Mouse (Mus musculus): Measurements from ENCODE around the gene Slc16a4. TPM values are rescaled to one million over a fixed set of nuclear protein-coding genes. Genes with fewer than 3 reads are reported as not detected.

Gene Slc16a4
- polyA plus RNA-seq, 1 experiment from 2014 or later: 2.6 TPM

- H3K4me2 ChIP-seq: no peak overlapping the region
- no peaks in the 10 kb centered on the region for H3K27me3 ChIP-seq
- H3K27ac ChIP-seq: no peak overlapping the region
- H3K36me3 ChIP-seq: peaks cover 27% of the 10 kb centered on the region
- ATAC-seq (ENCODE audit: borderline replicate concordance, extremely low read depth, low FRiP score, low TSS enrichment): no peak
- H3K9ac ChIP-seq: no peak overlapping the region
- WGBS: 90% methylated on average over 2 of the region's 2 CpGs
- H3K4me3 ChIP-seq: no peak overlapping the region
- peaks cover 29% of the 10 kb centered on the region for H3K4me1 ChIP-seq
- no peaks in the 10 kb centered on the region for H3K9me3 ChIP-seq
Measured at GRCm38 (mm10) chr3:107321141-107321540, 30.1 kb downstream of the Slc16a4 start.

GRCm38 (mm10) chr3:107321776-107322175 lies 30.7 kb downstream of the Slc16a4 start:
- H3K4me3 ChIP-seq: no peak overlapping the region
- no peak overlapping the region for H3K9ac ChIP-seq
- no peak overlapping the region for H3K4me2 ChIP-seq
- peaks cover 29% of the 10 kb centered on the region for H3K36me3 ChIP-seq
- no peak for ATAC-seq (ENCODE audit: borderline replicate concordance, extremely low read depth, low FRiP score, low TSS enrichment)
- H3K27me3 ChIP-seq: no peaks in the 10 kb centered on the region
- no peak overlapping the region for H3K27ac ChIP-seq
- peaks cover 29% of the 10 kb centered on the region for H3K4me1 ChIP-seq
- H3K9me3 ChIP-seq: no peaks in the 10 kb centered on the region

GRCm38 (mm10) chr3:107326442-107326841 lies 35.4 kb downstream of the Slc16a4 start:
- Histone ChIP-seq H3K27me3 (no peaks in the 10 kb centered on the region), H3K4me3 (no peak overlapping the region), H3K4me1 (peaks cover 48% of the 10 kb centered on the region), H3K9ac (no peak overlapping the region), H3K4me2 (no peak overlapping the region), H3K27ac (no peak overlapping the region), H3K36me3 (peaks cover 30% of the 10 kb centered on the region; the same call in 1 of the 2 replicates), H3K9me3 (no peaks in the 10 kb centered on the region)
- no peak for ATAC-seq (ENCODE audit: borderline replicate concordance, extremely low read depth, low FRiP score, low TSS enrichment)
- 97% methylated on average over 1 of the region's 1 CpGs for WGBS

- H3K36me3 ChIP-seq: peaks cover 18% of the 10 kb centered on the region; the same call in 1 of the 2 replicates
- WGBS: 44% methylated on average over 28 of the region's 28 CpGs
- no peak overlapping the region for H3K27ac ChIP-seq
- peak overlapping the region; percentile 98 for H3K4me3 ChIP-seq
- peak overlapping the region; percentile 89 for H3K4me2 ChIP-seq
- no peaks in the 10 kb centered on the region for H3K27me3 ChIP-seq
- peaks cover 32% of the 10 kb centered on the region for H3K4me1 ChIP-seq
- H3K9ac ChIP-seq: peak overlapping the region; percentile 94; the same call in 1 of the 2 replicates
- no peak for ATAC-seq (ENCODE audit: borderline replicate concordance, extremely low read depth, low FRiP score, low TSS enrichment)
- no peaks in the 10 kb centered on the region for H3K9me3 ChIP-seq
Measured at GRCm38 (mm10) chr3:107330503-107331424, 39.7 kb downstream of the Slc16a4 start.

DNA sequence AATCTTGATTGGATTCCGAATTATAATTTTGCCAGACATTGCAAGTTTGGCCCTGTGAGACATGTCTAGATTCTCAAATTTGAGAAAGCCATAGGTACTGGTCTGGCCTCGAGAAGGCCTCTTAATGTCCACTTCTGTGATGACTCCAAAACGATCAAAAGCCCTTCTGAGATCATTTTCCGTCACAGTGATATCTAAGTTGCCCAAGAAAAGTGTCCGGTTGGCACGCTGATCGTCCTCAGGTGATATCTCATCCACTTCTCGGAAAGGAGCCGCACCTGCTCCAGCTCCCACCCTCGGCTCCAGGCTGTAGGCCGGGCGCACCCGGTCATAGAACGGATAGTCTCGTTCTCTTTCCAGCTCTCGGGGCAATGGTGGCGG lies 40.7 kb downstream of the Slc16a4 start:
- H3K4me2 ChIP-seq: peak overlapping the region; percentile 89
- 13% methylated on average over 17 of the region's 17 CpGs for WGBS
- peak overlapping the region; percentile 94; the same call in 1 of the 2 replicates for H3K27ac ChIP-seq
- H3K36me3 ChIP-seq: peaks cover 12% of the 10 kb centered on the region; the same call in 1 of the 2 replicates
- no peaks in the 10 kb centered on the region for H3K9me3 ChIP-seq
- peak overlapping the region; percentile 98 for H3K4me3 ChIP-seq
- H3K9ac ChIP-seq: peak overlapping the region; percentile 94
- H3K27me3 ChIP-seq: no peaks in the 10 kb centered on the region
- no peak for ATAC-seq (ENCODE audit: borderline replicate concordance, extremely low read depth, low FRiP score, low TSS enrichment)
- peaks cover 29% of the 10 kb centered on the region for H3K4me1 ChIP-seq

DNA sequence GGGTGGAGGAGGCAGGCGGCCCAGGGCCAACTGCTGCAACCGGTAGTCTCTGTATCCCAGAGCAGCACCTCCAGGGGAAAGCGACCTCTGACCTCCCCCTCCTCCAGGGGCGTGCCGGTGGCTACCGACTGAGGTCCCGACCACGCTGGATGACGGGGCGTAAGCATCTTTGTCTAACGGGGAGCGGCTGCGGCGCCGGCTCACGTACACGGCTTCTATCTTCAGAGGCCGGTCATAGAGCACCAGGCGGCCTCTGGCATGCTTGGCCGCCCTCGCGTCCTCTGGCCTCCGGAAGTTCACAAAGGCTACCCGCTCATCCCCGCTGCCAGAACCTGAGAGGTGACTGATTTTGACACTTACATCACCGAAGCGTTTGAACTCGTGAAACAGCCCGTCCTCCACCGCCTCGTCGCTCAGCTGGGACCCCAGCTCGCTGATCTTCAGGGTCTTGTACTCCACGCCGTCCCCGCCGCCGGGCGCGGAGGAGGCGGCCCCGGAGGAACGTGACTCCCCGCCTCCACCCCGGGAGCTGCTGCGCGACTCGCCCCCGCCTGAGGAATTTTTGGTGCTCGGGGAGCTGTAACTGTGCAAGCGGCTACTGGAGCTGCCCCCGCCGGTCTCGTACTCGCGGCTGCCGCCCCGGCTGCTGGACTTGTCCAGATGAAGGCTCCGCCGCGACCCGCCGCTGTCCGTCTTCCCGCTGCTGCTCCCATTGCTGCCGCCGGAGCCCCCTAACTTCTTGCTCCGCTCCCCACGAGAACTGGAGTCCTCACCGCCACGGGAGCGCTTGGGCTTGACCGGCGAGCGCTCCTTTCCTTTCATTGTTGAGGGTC lies 41.3 kb downstream of the Slc16a4 start:
- Histone ChIP-seq H3K27ac (peak overlapping the region; percentile 94), H3K9ac (peak overlapping the region; percentile 94), H3K27me3 (no peaks in the 10 kb centered on the region), H3K4me2 (peak overlapping the region; percentile 89), H3K36me3 (peaks cover 11% of the 10 kb centered on the region; the same call in 1 of the 2 replicates), H3K4me3 (peak overlapping the region; percentile 98), H3K4me1 (peaks cover 29% of the 10 kb centered on the region), H3K9me3 (no peaks in the 10 kb centered on the region)
- under 1% methylated on average over 73 of the region's 75 CpGs for WGBS
- peak; percentile 14; the same call in 1 of the 2 replicates for ATAC-seq (ENCODE audit: borderline replicate concordance, extremely low read depth, low FRiP score, low TSS enrichment)

DNA sequence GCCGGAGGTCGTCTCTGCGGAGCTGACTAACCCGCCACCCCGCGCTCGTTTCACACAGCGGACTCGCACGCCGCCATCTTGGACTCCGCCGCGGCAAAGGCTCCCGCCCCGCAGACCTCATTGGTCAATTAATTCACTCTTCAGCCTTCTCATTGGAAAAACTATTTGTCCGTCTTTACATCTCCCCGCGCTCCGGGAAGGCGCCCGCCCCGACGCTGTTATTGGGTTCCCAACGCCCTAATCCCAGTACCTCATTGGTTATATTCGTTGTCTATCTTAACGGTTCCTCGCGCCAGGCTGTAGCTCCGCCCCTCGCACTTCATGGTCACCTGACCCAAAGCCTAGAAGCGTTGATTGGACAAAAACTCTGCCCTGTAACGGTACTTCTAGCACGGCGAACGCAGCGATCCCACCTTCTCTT lies 41.9 kb downstream of the Slc16a4 start:
- Histone ChIP-seq H3K9ac (peak overlapping the region; percentile 94), H3K4me3 (peak overlapping the region; percentile 98), H3K36me3 (peaks cover 11% of the 10 kb centered on the region; the same call in 1 of the 2 replicates), H3K27me3 (no peaks in the 10 kb centered on the region), H3K4me1 (peaks cover 25% of the 10 kb centered on the region), H3K9me3 (no peaks in the 10 kb centered on the region), H3K4me2 (peak overlapping the region; percentile 89), H3K27ac (peak overlapping the region; percentile 99)
- peak; percentile 96 for ATAC-seq (ENCODE audit: borderline replicate concordance, extremely low read depth, low FRiP score, low TSS enrichment)
- WGBS: under 1% methylated on average over 37 of the region's 37 CpGs

DNA sequence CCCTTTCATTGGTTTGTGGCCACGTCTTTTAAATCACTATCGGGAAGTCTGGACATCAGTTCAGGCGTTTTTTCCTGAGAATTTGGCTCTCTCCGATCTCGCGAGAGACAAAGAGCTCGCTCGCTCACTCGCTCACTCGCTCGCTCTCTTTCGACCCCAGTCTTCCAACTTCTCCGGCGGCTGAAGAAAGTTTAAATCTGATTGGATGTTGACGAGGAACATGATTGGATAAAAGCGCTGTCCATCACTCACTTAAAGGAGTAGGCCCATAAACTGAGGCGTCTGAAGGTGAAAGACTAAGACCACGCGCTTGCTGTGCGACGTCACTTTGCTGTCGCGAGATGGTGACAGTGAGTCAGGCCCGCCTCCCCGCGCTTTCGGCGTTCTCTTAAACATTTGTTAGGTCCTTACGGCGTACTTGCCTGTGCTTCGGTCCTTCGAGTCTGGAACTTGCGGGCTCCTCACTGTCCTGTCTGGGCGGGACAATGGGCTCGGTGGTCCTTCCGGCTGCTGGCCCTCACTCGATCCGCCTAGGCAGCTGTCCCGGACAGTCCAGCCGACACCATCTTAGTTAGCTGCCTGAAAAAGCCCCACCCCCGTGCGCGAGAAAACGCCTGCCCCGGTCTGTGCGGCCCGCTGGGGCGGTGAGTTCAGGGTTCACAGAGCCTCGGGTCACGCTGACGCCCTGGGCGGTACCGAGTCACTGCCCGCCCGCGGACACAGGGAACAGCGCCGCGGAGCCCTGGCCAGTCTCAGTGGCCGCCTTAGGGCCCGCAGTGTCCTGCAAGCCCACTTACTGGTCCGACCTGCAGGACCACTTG lies 42.6 kb downstream of the Slc16a4 start, which contains the start of gene Rbm15:
Gene Rbm15, minus strand, starts transcription at position 293 of the 821 bp plus-strand sequence.
- H3K27me3 ChIP-seq: no peaks in the 10 kb centered on the region
- under 1% methylated on average over 62 of the region's 62 CpGs for WGBS
- peak within 1 kb of the TSS; percentile 99 for H3K27ac ChIP-seq
- peak; percentile 93 for ATAC-seq (ENCODE audit: borderline replicate concordance, extremely low read depth, low FRiP score, low TSS enrichment)
- H3K9ac ChIP-seq: peak within 1 kb of the TSS; percentile 94
- H3K4me1 ChIP-seq: peaks cover 24% of the 10 kb centered on the region
- peak within 1 kb of the TSS; percentile 89 for H3K4me2 ChIP-seq
- H3K9me3 ChIP-seq: no peaks in the 10 kb centered on the region
- peak within 1 kb of the TSS; percentile 98 for H3K4me3 ChIP-seq
- H3K36me3 ChIP-seq: peaks cover 11% of the 10 kb centered on the region; the same call in 1 of the 2 replicates

DNA sequence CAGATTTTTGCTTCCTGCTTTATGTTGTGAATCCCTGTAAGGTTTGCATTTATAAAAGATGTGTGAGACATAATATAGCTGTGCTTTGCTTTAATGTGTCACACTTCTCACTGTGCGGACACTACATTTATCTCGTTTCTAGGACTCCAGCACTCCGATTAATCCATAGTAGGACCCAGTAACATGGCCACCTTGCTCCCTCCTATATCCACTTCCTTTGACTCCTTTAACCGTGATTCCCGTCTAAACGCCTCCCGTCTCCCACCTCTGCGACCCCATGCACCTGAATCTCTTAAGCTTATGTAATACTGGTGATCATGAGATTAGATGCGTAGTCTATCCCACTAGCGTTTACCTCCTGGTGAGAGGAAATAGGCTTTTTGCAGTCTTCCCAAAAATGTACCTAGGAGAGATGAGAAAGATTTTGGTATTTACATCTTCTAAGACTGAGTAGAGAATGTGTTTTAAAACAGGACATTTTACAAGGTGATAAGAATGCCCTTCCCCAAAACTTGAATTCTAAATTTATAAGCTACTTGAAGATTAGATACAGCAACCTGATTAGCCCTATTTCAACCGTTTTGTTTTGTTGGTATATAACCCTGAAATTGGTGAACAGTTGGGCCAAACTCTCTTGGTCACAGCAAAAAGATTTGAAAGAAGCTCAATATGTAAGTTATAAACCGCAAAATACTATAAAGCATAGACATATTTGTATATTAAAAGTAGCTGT lies 43.3 kb downstream of the Slc16a4 start:
- Histone ChIP-seq H3K9ac (peak overlapping the region; percentile 88), H3K27me3 (no peaks in the 10 kb centered on the region), H3K4me1 (peaks cover 24% of the 10 kb centered on the region), H3K36me3 (peaks cover 11% of the 10 kb centered on the region; the same call in 1 of the 2 replicates), H3K4me3 (peak overlapping the region; percentile 98), H3K9me3 (no peaks in the 10 kb centered on the region), H3K4me2 (peak overlapping the region; percentile 71), H3K27ac (peak overlapping the region; percentile 99)
- WGBS: 10% methylated on average over 12 of the region's 12 CpGs
- no peak for ATAC-seq (ENCODE audit: borderline replicate concordance, extremely low read depth, low FRiP score, low TSS enrichment)

- H3K36me3 ChIP-seq: no peaks in the 10 kb centered on the region
- H3K4me1 ChIP-seq: no peaks in the 10 kb centered on the region
- H3K27me3 ChIP-seq: no peaks in the 10 kb centered on the region
- no peak overlapping the region for H3K4me3 ChIP-seq
- no peak overlapping the region for H3K27ac ChIP-seq
- no peak overlapping the region for H3K4me2 ChIP-seq
- H3K9ac ChIP-seq: no peak overlapping the region
- no peaks in the 10 kb centered on the region for H3K9me3 ChIP-seq
- no peak for ATAC-seq (ENCODE audit: borderline replicate concordance, extremely low read depth, low FRiP score, low TSS enrichment)
- 35% methylated on average over 3 of the region's 3 CpGs for WGBS
Measured at GRCm38 (mm10) chr3:107343971-107344370, 52.9 kb downstream of the Slc16a4 start.
